Mouse (Mus musculus) small intestine, adult 2 months (tissue): Measurements from ENCODE around the gene Tssk1.

Experiments
- CTCF ChIP-seq: fragments of 200-500 bp; IDR thresholded peaks from 2 replicates; pipeline ENCODE4 v1.5.1; 2012; ENCODE audit warnings: low read depth, mild to moderate bottlenecking, control low read depth, inconsistent platforms, low read length, moderate library complexity, mixed read lengths; ENCODE audit not compliant: insufficient replicate concordance, insufficient read length; ENCODE audit errors: extremely low read depth
- POLR2A ChIP-seq: fragments of 200-500 bp; IDR thresholded peaks from 2 replicates; pipeline ENCODE4 v1.6.1; 2012; ENCODE audit warnings: low read depth, mild to moderate bottlenecking, control low read depth, inconsistent platforms, low read length, moderate library complexity

DNA sequence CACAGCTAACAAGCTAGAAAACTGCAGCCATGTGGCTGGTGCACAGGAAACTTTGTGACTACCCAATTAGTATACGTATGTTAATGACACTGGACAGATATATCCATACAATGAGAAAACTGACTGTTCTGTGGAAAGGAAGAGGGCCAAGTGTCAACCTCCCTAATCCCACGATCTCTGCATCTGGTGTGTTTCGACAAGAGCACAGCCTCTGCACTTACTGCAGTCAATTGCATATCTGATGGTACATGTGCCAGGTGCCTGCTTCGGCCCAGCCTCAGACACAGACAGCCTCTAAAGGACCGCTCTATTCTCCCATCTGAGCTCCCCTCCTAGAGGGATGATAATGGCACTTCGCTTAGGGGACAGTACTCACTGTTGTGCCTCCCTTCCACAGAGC is 45.6 kb upstream of the Tssk1 start:
- TF ChIP-seq POLR2A (no peak), CTCF (no peak)
